Mouse (Mus musculus): ENCODE results near the gene Ehbp1l1. TPM values are rescaled to one million over a fixed set of nuclear protein-coding genes. Genes with fewer than 3 reads are reported as not detected.

The Ehbp1l1 gene
- polyA plus RNA-seq, 1 experiment from 2014 or later, result 122 TPM

DNA sequence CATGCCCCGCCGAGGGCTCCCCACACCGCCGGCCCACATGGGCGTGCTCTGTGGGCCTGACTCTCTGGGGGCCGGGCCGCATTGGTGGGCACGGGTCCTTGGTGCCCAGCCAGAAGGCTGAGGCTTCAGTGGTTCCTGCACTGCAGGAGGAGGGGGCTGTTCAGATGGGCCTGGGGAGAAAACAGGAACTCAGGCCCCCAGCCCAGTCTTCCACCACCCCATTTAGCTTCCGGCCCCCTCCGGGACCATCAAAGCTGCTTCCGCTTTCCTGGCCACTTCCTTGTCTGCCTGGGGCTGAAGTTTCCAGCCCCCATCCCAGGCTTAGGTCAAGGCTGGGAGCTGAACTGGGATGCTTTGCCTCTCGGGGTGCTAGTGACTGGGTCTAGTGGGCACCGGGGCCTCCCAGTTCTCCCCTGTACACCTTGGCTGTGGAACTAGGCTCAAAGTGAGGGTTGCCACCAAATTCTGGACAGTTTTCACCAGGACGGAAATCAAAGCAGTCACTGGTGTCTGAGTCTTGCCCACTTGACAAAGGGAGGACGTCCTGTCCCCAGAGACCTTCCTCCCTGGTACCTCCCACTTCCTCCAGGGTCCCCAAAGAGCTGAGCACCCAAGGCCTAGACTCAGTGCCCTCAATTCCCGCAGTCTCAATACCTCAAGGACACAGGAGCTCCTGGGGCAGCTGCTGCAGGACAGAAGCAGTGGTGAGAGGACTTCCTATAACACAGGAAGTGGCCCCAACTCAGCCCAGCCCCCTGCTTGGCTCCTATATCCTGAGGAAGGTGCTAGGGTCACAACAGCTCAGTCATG lies 65.0 kb downstream of the Ehbp1l1 start:
- no peaks in the 10 kb centered on the region for H3K27me3 ChIP-seq (replicated peaks)
- peak overlapping the region; percentile 96 for H3K27ac ChIP-seq
- no peaks in the 10 kb centered on the region for H3K9me3 ChIP-seq (replicated peaks)
- H3K36me3 ChIP-seq, result peaks cover 71% of the 10 kb centered on the region
- peak overlapping the region; percentile 93 for H3K9ac ChIP-seq
- no peak for ATAC-seq
- H3K4me1 ChIP-seq, result peaks cover 73% of the 10 kb centered on the region
- peak overlapping the region; percentile 95 for H3K4me2 ChIP-seq
- WGBS (ENCODE audit: insufficient replicate concordance), result 23% methylated on average over 16 of the region's 16 CpGs
- peak overlapping the region; percentile 74 for H3K4me3 ChIP-seq

Small RNA genes within 50 kb of the gene (microRNA-seq; reads per million reads assigned to microRNA genes)
- gene Mir6987, result not detected

Other genes starting within 250 kb of the Ehbp1l1 start
- 22.2 and 22.9 TPM in 2 replicates for gene Mus81, start 237.9 kb downstream of the Ehbp1l1 start, polyA plus RNA-seq (2016; fragmentation: Nextera tagmentation; extraction: Ambion mirVana)
- 1,523 and 1,533 TPM in 2 replicates for gene Cfl1, start 235.9 kb downstream of the Ehbp1l1 start, polyA plus RNA-seq (2016; fragmentation: Nextera tagmentation; extraction: Ambion mirVana)
- gene 1700020D05Rik, start 222.5 kb downstream of the Ehbp1l1 start, polyA plus RNA-seq (2016; fragmentation: Nextera tagmentation; extraction: Ambion mirVana), result 0.13 TPM in 1 of 2 replicates, not detected in the other
- gene Snx32, start 215.8 kb downstream of the Ehbp1l1 start, polyA plus RNA-seq (2016; fragmentation: Nextera tagmentation; extraction: Ambion mirVana), result 7.5 and 8.8 TPM in 2 replicates
- gene Ovol1, start 165.7 kb downstream of the Ehbp1l1 start, polyA plus RNA-seq (2016; fragmentation: Nextera tagmentation; extraction: Ambion mirVana), result not detected in 2 replicates
- gene Ap5b1, start 158.3 kb downstream of the Ehbp1l1 start, polyA plus RNA-seq (2016; fragmentation: Nextera tagmentation; extraction: Ambion mirVana), result 3.4 and 3.5 TPM in 2 replicates
- 171 and 177 TPM in 2 replicates for gene Rnaseh2c, start 124.4 kb downstream of the Ehbp1l1 start, polyA plus RNA-seq (2016; fragmentation: Nextera tagmentation; extraction: Ambion mirVana)
- 24.9 and 26.8 TPM in 2 replicates for gene Kat5, start 116.1 kb downstream of the Ehbp1l1 start, polyA plus RNA-seq (2016; fragmentation: Nextera tagmentation; extraction: Ambion mirVana)
- 32.1 and 33.6 TPM in 2 replicates for gene Rela, start 88.8 kb downstream of the Ehbp1l1 start, polyA plus RNA-seq (2016; fragmentation: Nextera tagmentation; extraction: Ambion mirVana)
- 41.4 and 41.8 TPM in 2 replicates for gene Sipa1, start 62.6 kb downstream of the Ehbp1l1 start, polyA plus RNA-seq (2016; fragmentation: Nextera tagmentation; extraction: Ambion mirVana)
- gene Map3k11, start 37.6 kb downstream of the Ehbp1l1 start, polyA plus RNA-seq (2016; fragmentation: Nextera tagmentation; extraction: Ambion mirVana), result 25.8 and 27.7 TPM in 2 replicates
- 18.4 and 18.6 TPM in 2 replicates for gene Pcnx3, start 37.4 kb downstream of the Ehbp1l1 start, polyA plus RNA-seq (2016; fragmentation: Nextera tagmentation; extraction: Ambion mirVana)
- gene Kcnk7, start 21.9 kb downstream of the Ehbp1l1 start, polyA plus RNA-seq (2016; fragmentation: Nextera tagmentation; extraction: Ambion mirVana), result 0.18 and 0.19 TPM in 2 replicates
- gene Fam89b, start 3.3 kb upstream of the Ehbp1l1 start, polyA plus RNA-seq (2016; fragmentation: Nextera tagmentation; extraction: Ambion mirVana), result 45.1 and 45.3 TPM in 2 replicates
- 3.7 and 3.8 TPM in 2 replicates for gene Ltbp3, start 14.6 kb upstream of the Ehbp1l1 start, polyA plus RNA-seq (2016; fragmentation: Nextera tagmentation; extraction: Ambion mirVana)
- gene Scyl1, start 45.1 kb upstream of the Ehbp1l1 start, polyA plus RNA-seq (2016; fragmentation: Nextera tagmentation; extraction: Ambion mirVana), result 38.3 and 39.7 TPM in 2 replicates
- 22.1 and 24.2 TPM in 2 replicates for gene Frmd8, start 149.0 kb upstream of the Ehbp1l1 start, polyA plus RNA-seq (2016; fragmentation: Nextera tagmentation; extraction: Ambion mirVana)
- gene Slc25a45, start 151.5 kb upstream of the Ehbp1l1 start, polyA plus RNA-seq (2016; fragmentation: Nextera tagmentation; extraction: Ambion mirVana), result 7.5 and 7.7 TPM in 2 replicates
- gene Tigd3, start 167.8 kb upstream of the Ehbp1l1 start, polyA plus RNA-seq (2016; fragmentation: Nextera tagmentation; extraction: Ambion mirVana), result 3.2 and 3.5 TPM in 2 replicates
- gene Dpf2, start 186.7 kb upstream of the Ehbp1l1 start, polyA plus RNA-seq (2016; fragmentation: Nextera tagmentation; extraction: Ambion mirVana), result 73.2 and 74.9 TPM in 2 replicates
- 3.4 and 3.6 TPM in 2 replicates for gene Cdc42ep2, start 198.5 kb upstream of the Ehbp1l1 start, polyA plus RNA-seq (2016; fragmentation: Nextera tagmentation; extraction: Ambion mirVana)
- gene Pola2, start 237.9 kb upstream of the Ehbp1l1 start, polyA plus RNA-seq (2016; fragmentation: Nextera tagmentation; extraction: Ambion mirVana), result 79.7 and 83.2 TPM in 2 replicates